Mouse (Mus musculus) hindbrain, embryonic 13.5 days (tissue): ENCODE results near the gene Plppr3. TPM values are rescaled to one million over a fixed set of nuclear protein-coding genes. Genes with fewer than 3 reads are reported as not detected.

Experiments used
- ATAC-seq: fragments of 200-750 bp; cut with Nextera tagmentation; 2 replicates; pipeline ENCODE4 v1.8.0; 2017; ENCODE audit warnings: moderate TSS enrichment; ENCODE audit not compliant: low FRiP score
- H3K27ac ChIP-seq: fragments of 300-500 bp; sonication (generic); 2 replicates; pipeline ENCODE4 v1.5.1; 2015; ENCODE audit warnings: inconsistent platforms, mild to moderate bottlenecking, moderate library complexity
- H3K27me3 ChIP-seq: fragments of 300-500 bp; sonication (generic); 2 replicates; pipeline ENCODE4 v1.6.1; 2015; ENCODE audit warnings: mild to moderate bottlenecking, inconsistent platforms
- H3K36me3 ChIP-seq: fragments of 300-500 bp; sonication (generic); 2 replicates; pipeline ENCODE4 v1.6.1; 2015; ENCODE audit warnings: mild to moderate bottlenecking, inconsistent platforms
- H3K4me1 ChIP-seq: fragments of 300-500 bp; sonication (generic); replicated peaks from 2 replicates; pipeline ENCODE4 v1.6.1; 2015; ENCODE audit warnings: inconsistent platforms
- H3K4me2 ChIP-seq: fragments of 300-500 bp; sonication (generic); 2 replicates; pipeline ENCODE4 v1.6.1; 2015; ENCODE audit warnings: inconsistent platforms, mild to moderate bottlenecking, moderate library complexity
- H3K4me3 ChIP-seq: fragments of 300-500 bp; sonication (generic); 2 replicates; pipeline ENCODE4 v1.5.1; 2015; ENCODE audit warnings: mild to moderate bottlenecking, inconsistent platforms
- H3K9ac ChIP-seq: fragments of 300-500 bp; sonication (generic); 2 replicates; pipeline ENCODE4 v1.6.1; 2015; ENCODE audit warnings: mild to moderate bottlenecking, inconsistent platforms
- H3K9me3 ChIP-seq: fragments of 300-500 bp; sonication (generic); 2 replicates; pipeline ENCODE4 v1.6.1; 2016; ENCODE audit warnings: inconsistent platforms
- WGBS: fragments of 180-500 bp; shearing (Covaris S2); methylation state at CpG from one replicate; pipeline ENCODE4 v1.1.7; 2015; 5-methylcytosine and 5-hydroxymethylcytosine counted together
- polyA plus RNA-seq: library from polyadenylated mRNA; unstranded; fragments of >200 nt; fragmentation: Nextera tagmentation; extraction: Ambion mirVana; gene quantifications from 2 replicates; pipeline ENCODE4 v1.2.1, GENCODE M21; 2015

Plppr3 gene
- polyA plus RNA-seq, 1 experiment from 2014 or later: 396 TPM

GRCm38 (mm10) chr10:79914131-79914947, 39.9 kb upstream of the Plppr3 start:
- H3K27ac ChIP-seq: 0 out of 2 replicates have a peak overlapping the region, but pooled peaks have one; percentile 18
- H3K9me3 ChIP-seq: no peaks in the 10 kb centered on the region
- peaks cover 50% of the 10 kb centered on the region for H3K4me1 ChIP-seq
- H3K36me3 ChIP-seq: peaks cover 29% of the 10 kb centered on the region
- H3K4me3 ChIP-seq: no peak overlapping the region
- H3K4me2 ChIP-seq: no peak overlapping the region
- 76% methylated on average over 11 of the region's 11 CpGs for WGBS
- peaks cover 22% of the 10 kb centered on the region for H3K27me3 ChIP-seq
- ATAC-seq: no peak
- H3K9ac ChIP-seq: peak overlapping the region; percentile 53

GRCm38 (mm10) chr10:79912412-79912811, 38.0 kb upstream of the Plppr3 start:
- no peak overlapping the region for H3K9ac ChIP-seq
- no peak for ATAC-seq
- H3K27me3 ChIP-seq: peaks cover 3% of the 10 kb centered on the region
- peaks cover 44% of the 10 kb centered on the region for H3K4me1 ChIP-seq
- no peaks in the 10 kb centered on the region for H3K9me3 ChIP-seq
- H3K36me3 ChIP-seq: peaks cover 29% of the 10 kb centered on the region
- no peak overlapping the region for H3K4me3 ChIP-seq
- H3K27ac ChIP-seq: no peak overlapping the region
- 67% methylated on average over 20 of the region's 20 CpGs for WGBS
- no peak overlapping the region for H3K4me2 ChIP-seq

- Histone ChIP-seq H3K27ac (peak within 1 kb of the TSS; percentile 98), H3K9ac (peak within 1 kb of the TSS; percentile 64; the same call in 1 of the 2 replicates), H3K9me3 (no peaks in the 10 kb centered on the region), H3K4me3 (peak within 1 kb of the TSS; percentile 22; the same call in 1 of the 2 replicates), H3K4me2 (0 out of 2 replicates have a peak within 1 kb of the TSS, but pooled peaks have one; percentile 53), H3K27me3 (no peaks in the 10 kb centered on the region), H3K4me1 (peaks cover 32% of the 10 kb centered on the region), H3K36me3 (peaks cover 43% of the 10 kb centered on the region)
- 95% methylated on average over 4 of the region's 4 CpGs for WGBS
- ATAC-seq: no peak
Observed at GRCm38 (mm10) chr10:79910556-79910955, 36.1 kb upstream of the Plppr3 start, which contains the start of gene Gm26602. Gene Gm26602 (plus strand): TSS chr10:79910856.

- H3K9me3 ChIP-seq: no peaks in the 10 kb centered on the region
- H3K9ac ChIP-seq: peak overlapping the region; percentile 64
- peak; percentile 50 for ATAC-seq
- no peaks in the 10 kb centered on the region for H3K27me3 ChIP-seq
- peak overlapping the region; percentile 63 for H3K4me3 ChIP-seq
- H3K36me3 ChIP-seq: peaks cover 54% of the 10 kb centered on the region
- H3K4me2 ChIP-seq: peak overlapping the region; percentile 53
- 25% methylated on average over 14 of the region's 14 CpGs for WGBS
- H3K4me1 ChIP-seq: peaks cover 20% of the 10 kb centered on the region
- peak overlapping the region; percentile 98 for H3K27ac ChIP-seq
Observed at GRCm38 (mm10) chr10:79909092-79909922, 34.9 kb upstream of the Plppr3 start.

GRCm38 (mm10) chr10:79908167-79909091, 34.0 kb upstream of the Plppr3 start, which contains the start of gene Med16:
Gene Med16 (minus strand): TSS chr10:79908923.
- H3K4me3 ChIP-seq: peak within 1 kb of the TSS; percentile 63
- peaks cover 61% of the 10 kb centered on the region for H3K36me3 ChIP-seq
- ATAC-seq: peak; percentile 92
- peak within 1 kb of the TSS; percentile 53 for H3K4me2 ChIP-seq
- WGBS: 2% methylated on average over 52 of the region's 52 CpGs
- peaks cover 14% of the 10 kb centered on the region for H3K4me1 ChIP-seq
- H3K9me3 ChIP-seq: no peaks in the 10 kb centered on the region
- H3K27me3 ChIP-seq: no peaks in the 10 kb centered on the region
- peak within 1 kb of the TSS; percentile 85 for H3K9ac ChIP-seq
- peak within 1 kb of the TSS; percentile 98 for H3K27ac ChIP-seq

GRCm38 (mm10) chr10:79907415-79907814, 33.0 kb upstream of the Plppr3 start:
- Histone ChIP-seq H3K4me1 (peaks cover 14% of the 10 kb centered on the region), H3K27me3 (0 out of 2 replicates have a peak, but pooled peaks cover 5% of the 10 kb centered on the region), H3K9me3 (no peaks in the 10 kb centered on the region), H3K36me3 (peaks cover 64% of the 10 kb centered on the region), H3K27ac (no peak overlapping the region), H3K9ac (no peak overlapping the region), H3K4me2 (no peak overlapping the region), H3K4me3 (no peak overlapping the region)
- ATAC-seq: no peak
- WGBS: 94% methylated on average over 10 of the region's 10 CpGs

- H3K27ac ChIP-seq: no peak overlapping the region
- no peak overlapping the region for H3K4me3 ChIP-seq
- H3K9ac ChIP-seq: 0 out of 2 replicates have a peak overlapping the region, but pooled peaks have one; percentile 5
- 97% methylated on average over 9 of the region's 9 CpGs for WGBS
- H3K4me2 ChIP-seq: no peak overlapping the region
- peaks cover 14% of the 10 kb centered on the region for H3K4me1 ChIP-seq
- ATAC-seq: no peak
- 0 out of 2 replicates have a peak, but pooled peaks cover 5% of the 10 kb centered on the region for H3K27me3 ChIP-seq
- H3K36me3 ChIP-seq: peaks cover 60% of the 10 kb centered on the region
- H3K9me3 ChIP-seq: no peaks in the 10 kb centered on the region
Observed at GRCm38 (mm10) chr10:79906712-79907111, 32.3 kb upstream of the Plppr3 start.

GRCm38 (mm10) chr10:79900951-79901410, 26.5 kb upstream of the Plppr3 start:
- H3K9me3 ChIP-seq: no peaks in the 10 kb centered on the region
- peaks cover 29% of the 10 kb centered on the region for H3K27me3 ChIP-seq
- WGBS: 14% methylated on average over 2 of the region's 2 CpGs
- H3K9ac ChIP-seq: peak overlapping the region; percentile 7
- ATAC-seq: peak; percentile 65
- peaks cover 12% of the 10 kb centered on the region for H3K4me1 ChIP-seq
- no peak overlapping the region for H3K4me3 ChIP-seq
- H3K36me3 ChIP-seq: peaks cover 70% of the 10 kb centered on the region
- peak overlapping the region; percentile 58; the same call in 1 of the 2 replicates for H3K27ac ChIP-seq
- H3K4me2 ChIP-seq: no peak overlapping the region

- peaks cover 59% of the 10 kb centered on the region for H3K36me3 ChIP-seq
- no peaks in the 10 kb centered on the region for H3K9me3 ChIP-seq
- H3K9ac ChIP-seq: peak overlapping the region; percentile 19; the same call in 1 of the 2 replicates
- H3K27me3 ChIP-seq: peaks cover 24% of the 10 kb centered on the region
- no peak overlapping the region for H3K4me2 ChIP-seq
- WGBS: 51% methylated on average over 19 of the region's 20 CpGs
- no peak overlapping the region for H3K4me3 ChIP-seq
- no peak for ATAC-seq
- no peak overlapping the region for H3K27ac ChIP-seq
- H3K4me1 ChIP-seq: peaks cover 12% of the 10 kb centered on the region
Observed at GRCm38 (mm10) chr10:79897316-79898245, 23.1 kb upstream of the Plppr3 start.

GRCm38 (mm10) chr10:79896814-79897213, 22.4 kb upstream of the Plppr3 start:
- Histone ChIP-seq H3K27ac (no peak overlapping the region), H3K4me3 (no peak overlapping the region), H3K4me2 (no peak overlapping the region), H3K36me3 (peaks cover 55% of the 10 kb centered on the region), H3K4me1 (peaks cover 12% of the 10 kb centered on the region), H3K9ac (no peak overlapping the region), H3K9me3 (no peaks in the 10 kb centered on the region), H3K27me3 (peaks cover 24% of the 10 kb centered on the region)
- no peak for ATAC-seq
- 89% methylated on average over 13 of the region's 13 CpGs for WGBS
